Mouse (Mus musculus) kidney, embryonic 15.5 days (tissue): Measurements from ENCODE around the gene Tvp23b. TPM values are rescaled to one million over a fixed set of nuclear protein-coding genes. Genes with fewer than 3 reads are reported as not detected.

Experiments used
- ATAC-seq: fragments of 200-750 bp; cut with Nextera tagmentation; replicated peaks from 2 replicates; pipeline ENCODE4 v1.8.0; 2017; ENCODE audit warnings: moderate TSS enrichment; ENCODE audit not compliant: low FRiP score
- H3K27ac ChIP-seq: fragments of 300-500 bp; sonication (generic); 2 replicates; pipeline ENCODE4 v1.5.1; 2015; ENCODE audit warnings: mild to moderate bottlenecking, inconsistent platforms
- H3K27me3 ChIP-seq: fragments of 300-500 bp; sonication (generic); 2 replicates; pipeline ENCODE4 v1.6.1; 2015; ENCODE audit warnings: inconsistent platforms
- H3K36me3 ChIP-seq: fragments of 300-500 bp; sonication (generic); 2 replicates; pipeline ENCODE4 v1.6.1; 2015; ENCODE audit warnings: inconsistent platforms
- H3K4me1 ChIP-seq: fragments of 300-500 bp; sonication (generic); 2 replicates; pipeline ENCODE4 v1.6.1; 2015; ENCODE audit warnings: inconsistent platforms
- H3K4me2 ChIP-seq: fragments of 300-500 bp; sonication (generic); 2 replicates; pipeline ENCODE4 v1.6.1; 2015; ENCODE audit warnings: moderate library complexity, mild to moderate bottlenecking, inconsistent platforms
- H3K4me3 ChIP-seq: fragments of 300-500 bp; sonication (generic); replicated peaks from 2 replicates; pipeline ENCODE4 v1.5.1; 2015; ENCODE audit warnings: mild to moderate bottlenecking, inconsistent platforms
- H3K9ac ChIP-seq: fragments of 300-500 bp; sonication (generic); 2 replicates; pipeline ENCODE4 v1.6.1; 2015; ENCODE audit warnings: mild to moderate bottlenecking, inconsistent platforms
- H3K9me3 ChIP-seq: fragments of 300-500 bp; sonication (generic); replicated peaks from 2 replicates; pipeline ENCODE4 v1.6.1; 2016; ENCODE audit warnings: inconsistent platforms
- WGBS: fragments of 180-500 bp; shearing (Covaris S2); methylation state at CpG from one replicate; pipeline ENCODE4 v1.1.7; 2015; ENCODE audit warnings: mixed read lengths; 5-methylcytosine and 5-hydroxymethylcytosine counted together
- polyA plus RNA-seq: library from polyadenylated mRNA; unstranded; fragments of >200 nt; fragmentation: Nextera tagmentation; extraction: Ambion mirVana; gene quantifications from 2 replicates; pipeline ENCODE4 v1.2.1, GENCODE M21; 2015

Gene Tvp23b
- polyA plus RNA-seq, 1 experiment from 2014 or later: 70.3 TPM

DNA sequence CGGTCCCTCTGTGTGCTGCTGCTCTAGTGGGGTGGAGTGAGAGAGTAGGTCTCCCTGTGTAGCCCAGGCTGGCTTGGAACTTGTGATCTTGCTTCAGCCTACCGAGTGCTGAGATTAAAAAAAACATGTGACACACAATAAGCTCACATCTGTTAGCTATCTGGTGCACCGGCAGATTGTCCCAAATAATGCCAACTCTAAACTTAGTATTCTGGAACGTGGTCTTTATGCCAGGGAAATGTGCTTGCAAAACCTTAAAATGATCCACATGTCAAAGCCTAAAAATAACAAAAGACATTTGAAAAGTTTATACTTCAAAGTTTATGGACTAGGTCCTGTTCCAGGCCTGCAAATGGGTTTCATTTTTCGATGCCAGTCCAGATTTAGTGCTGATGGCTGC, 10.1 kb upstream of the Tvp23b start:
- Histone ChIP-seq H3K4me1 (no peaks in the 10 kb centered on the region), H3K4me2 (no peak overlapping the region), H3K9me3 (no peaks in the 10 kb centered on the region), H3K27me3 (no peaks in the 10 kb centered on the region), H3K4me3 (no peak overlapping the region), H3K9ac (no peak overlapping the region), H3K27ac (no peak overlapping the region), H3K36me3 (no peaks in the 10 kb centered on the region)
- WGBS: 82% methylated on average over 5 of the region's 5 CpGs
- no peak for ATAC-seq

DNA sequence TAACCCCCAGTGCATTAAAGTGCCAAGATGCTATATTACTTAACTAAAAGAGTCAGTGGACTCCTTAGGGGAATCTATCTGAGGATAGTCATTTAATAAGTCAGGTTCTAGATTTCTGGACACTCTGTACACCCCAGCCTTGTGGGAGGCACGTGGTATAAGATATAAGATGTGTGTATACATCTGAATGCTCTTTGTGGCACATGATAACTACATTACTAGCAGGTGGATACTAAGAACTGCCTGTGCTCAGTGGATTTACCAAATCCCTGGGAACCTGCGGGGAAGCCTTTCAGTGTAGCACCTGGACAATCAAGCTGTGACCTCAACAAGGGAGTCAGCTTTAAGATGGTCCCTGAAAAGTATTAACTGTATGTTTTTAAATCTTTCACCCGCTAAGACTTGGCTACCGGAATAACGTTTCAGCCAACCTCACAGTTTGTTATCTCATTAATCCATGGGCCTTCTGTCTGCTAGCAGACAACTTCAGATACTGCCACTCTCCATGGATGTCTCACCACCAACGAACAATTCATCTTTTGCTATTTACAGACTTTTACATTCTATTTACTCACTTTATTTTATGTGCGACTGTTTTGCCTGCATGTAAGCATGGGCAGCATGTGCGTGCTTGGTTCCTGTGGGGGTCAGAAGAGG, 9.4 kb upstream of the Tvp23b start:
- ATAC-seq: no peak
- Histone ChIP-seq H3K27me3 (no peaks in the 10 kb centered on the region), H3K9me3 (no peaks in the 10 kb centered on the region), H3K4me2 (no peak overlapping the region), H3K9ac (no peak overlapping the region), H3K36me3 (no peaks in the 10 kb centered on the region), H3K4me3 (no peak overlapping the region), H3K27ac (no peak overlapping the region), H3K4me1 (no peaks in the 10 kb centered on the region)
- 87% methylated on average over 8 of the region's 8 CpGs for WGBS

DNA sequence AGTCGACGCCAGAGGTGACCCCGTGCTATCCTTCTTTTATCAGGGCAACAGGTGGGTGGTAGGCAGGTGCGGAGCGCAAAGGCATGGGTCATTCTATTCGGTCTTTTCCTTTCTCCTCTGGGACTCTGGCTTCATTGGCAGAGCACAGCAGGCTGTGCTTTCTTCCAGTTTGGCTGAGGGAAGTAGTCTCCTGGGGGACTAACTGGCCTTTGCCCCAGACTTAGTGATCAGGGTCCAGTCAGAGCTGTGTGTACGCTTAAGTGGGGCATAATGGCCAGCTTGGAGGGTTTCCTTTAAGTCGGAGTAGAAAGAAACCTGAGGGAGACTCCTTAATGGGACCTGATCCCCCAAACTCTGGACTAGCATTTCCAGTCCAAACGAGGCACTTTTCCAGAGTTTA, 5.8 kb upstream of the Tvp23b start:
- no peak overlapping the region for H3K4me3 ChIP-seq

DNA sequence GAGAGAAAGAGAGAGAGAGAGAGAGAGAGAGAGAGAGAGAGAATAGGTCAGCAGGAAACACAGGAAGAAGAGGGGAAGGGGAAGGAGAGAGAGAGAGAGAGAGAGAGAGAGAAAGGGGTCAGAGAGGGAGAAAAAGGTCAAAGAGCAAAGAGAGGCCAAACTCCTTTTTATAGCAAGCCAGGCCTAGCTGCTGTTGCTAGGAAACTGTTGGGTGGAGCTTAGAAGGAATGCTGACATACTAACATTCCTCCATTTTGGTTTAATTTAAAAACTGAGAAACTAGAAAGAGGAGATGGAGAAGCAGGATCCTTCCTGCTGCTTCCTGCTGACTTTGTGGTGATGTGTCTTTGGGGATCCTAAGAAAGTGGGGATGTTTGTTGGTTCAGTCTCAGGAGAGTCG, 3.6 kb upstream of the Tvp23b start:
- ATAC-seq: no peak
- peaks cover 3% of the 10 kb centered on the region; the same call in 1 of the 2 replicates for H3K4me1 ChIP-seq
- no peaks in the 10 kb centered on the region for H3K27me3 ChIP-seq
- H3K27ac ChIP-seq: no peak overlapping the region
- 81% methylated on average over 1 of the region's 1 CpGs for WGBS
- no peak overlapping the region for H3K4me3 ChIP-seq
- no peak overlapping the region for H3K4me2 ChIP-seq
- no peaks in the 10 kb centered on the region for H3K36me3 ChIP-seq
- H3K9me3 ChIP-seq: no peaks in the 10 kb centered on the region
- no peak overlapping the region for H3K9ac ChIP-seq

More for the DNA sequence above, 5.8 kb upstream of the Tvp23b start:
- Histone ChIP-seq H3K36me3 (no peaks in the 10 kb centered on the region), H3K9ac (no peak overlapping the region), H3K27ac (no peak overlapping the region), H3K27me3 (no peaks in the 10 kb centered on the region), H3K4me2 (no peak overlapping the region), H3K9me3 (no peaks in the 10 kb centered on the region), H3K4me1 (no peaks in the 10 kb centered on the region)
- WGBS: 75% methylated on average over 9 of the region's 9 CpGs
- no peak for ATAC-seq

DNA sequence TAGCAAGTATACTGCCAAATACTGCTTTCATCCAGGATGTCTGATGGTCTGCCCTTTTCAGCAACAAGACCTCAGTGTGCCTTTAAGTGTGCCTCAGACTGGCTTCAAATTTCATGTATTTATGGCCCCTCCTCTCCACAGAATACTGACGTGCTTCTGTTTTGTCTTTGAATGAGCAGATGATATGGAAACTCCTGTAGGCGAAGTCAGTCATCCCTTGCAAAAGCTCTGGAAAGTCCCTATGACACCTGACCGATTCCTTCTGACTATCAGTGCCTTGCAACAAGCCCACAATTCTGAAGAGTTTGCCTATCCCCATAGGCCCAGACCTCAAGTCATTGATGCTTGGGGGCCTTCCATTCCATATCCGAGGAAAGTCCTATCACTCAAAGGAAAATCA, 2.8 kb upstream of the Tvp23b start:
- Histone ChIP-seq H3K9ac (no peak overlapping the region), H3K4me1 (peaks cover 3% of the 10 kb centered on the region; the same call in 1 of the 2 replicates), H3K4me3 (no peak overlapping the region), H3K4me2 (no peak overlapping the region), H3K36me3 (no peaks in the 10 kb centered on the region), H3K27ac (no peak overlapping the region), H3K9me3 (no peaks in the 10 kb centered on the region), H3K27me3 (no peaks in the 10 kb centered on the region)
- WGBS: 83% methylated on average over 4 of the region's 4 CpGs
- ATAC-seq: no peak

DNA sequence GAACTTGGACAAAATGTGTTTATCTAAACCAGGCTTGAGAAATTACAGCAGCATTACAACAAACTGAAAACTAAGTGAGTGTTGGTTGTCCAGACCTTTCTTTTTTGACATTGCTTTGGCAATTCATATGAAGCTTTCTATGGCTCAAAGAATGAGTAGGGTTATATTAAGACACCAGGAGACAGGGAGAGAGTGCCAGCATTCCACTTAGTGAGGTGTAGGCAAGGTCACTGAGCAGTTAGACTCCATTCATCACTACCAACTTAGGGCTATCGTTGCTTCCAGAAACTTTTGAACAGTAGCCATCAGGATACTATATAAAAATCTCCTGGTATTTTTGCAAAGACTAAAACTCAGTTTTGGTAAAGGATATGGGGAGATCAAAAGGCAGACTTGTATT, 1.9 kb upstream of the Tvp23b start:
- H3K4me2 ChIP-seq: no peak overlapping the region
- no peaks in the 10 kb centered on the region for H3K27me3 ChIP-seq
- WGBS: 90% methylated on average over 1 of the region's 1 CpGs
- H3K9me3 ChIP-seq: no peaks in the 10 kb centered on the region
- no peak for ATAC-seq
- H3K36me3 ChIP-seq: peaks cover 3% of the 10 kb centered on the region; the same call in 1 of the 2 replicates
- H3K4me3 ChIP-seq: no peak overlapping the region
- peaks cover 3% of the 10 kb centered on the region; the same call in 1 of the 2 replicates for H3K4me1 ChIP-seq
- H3K9ac ChIP-seq: no peak overlapping the region
- no peak overlapping the region for H3K27ac ChIP-seq

DNA sequence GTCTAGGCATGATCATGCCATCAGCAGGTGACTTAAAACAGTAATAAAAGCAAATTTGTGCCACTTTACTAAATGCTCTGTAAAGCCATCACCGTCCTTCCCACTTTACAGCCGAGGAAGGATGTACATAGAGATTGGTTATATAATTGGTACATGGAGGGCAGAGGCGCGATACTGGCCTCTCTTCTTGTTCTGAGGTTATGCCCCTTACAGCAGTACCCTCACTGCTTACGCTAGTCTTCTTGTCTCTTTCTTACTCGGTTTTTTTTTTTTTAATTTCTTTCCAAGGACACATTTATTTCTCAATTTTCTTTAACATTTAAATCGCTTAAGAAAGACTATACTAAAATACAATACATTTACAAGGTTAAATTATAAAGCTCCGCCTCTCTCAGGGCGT, 527 bp upstream of the Tvp23b start:
- Histone ChIP-seq H3K4me2 (peak overlapping the region; percentile 75), H3K4me3 (peak overlapping the region; percentile 67), H3K27me3 (no peaks in the 10 kb centered on the region), H3K36me3 (peaks cover 10% of the 10 kb centered on the region), H3K4me1 (peaks cover 3% of the 10 kb centered on the region; the same call in 1 of the 2 replicates), H3K9ac (0 out of 2 replicates have a peak overlapping the region, but pooled peaks have one; percentile 12), H3K9me3 (no peaks in the 10 kb centered on the region), H3K27ac (peak overlapping the region; percentile 69)
- ATAC-seq: no peak
- 25% methylated on average over 9 of the region's 9 CpGs for WGBS

DNA sequence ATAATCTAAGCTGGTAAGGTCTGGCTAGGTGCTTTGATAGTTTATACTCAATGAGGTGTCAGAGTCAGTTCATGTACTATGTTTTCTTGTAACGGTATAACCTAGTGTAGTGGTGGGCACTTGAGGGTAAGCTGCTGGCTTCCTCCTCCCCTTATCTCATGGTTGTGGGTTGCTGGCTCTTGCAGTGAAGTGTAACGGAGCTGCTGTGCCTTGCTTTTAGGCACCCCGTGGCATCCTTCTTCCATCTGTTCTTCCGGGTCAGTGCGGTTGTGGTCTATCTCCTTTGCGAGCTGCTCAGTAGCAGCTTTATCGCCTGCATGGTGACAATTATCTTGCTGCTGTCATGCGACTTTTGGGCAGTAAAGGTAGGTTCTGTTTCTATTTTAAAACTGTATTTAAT, 4.2 kb downstream of the Tvp23b start:
- H3K4me3 ChIP-seq: no peak overlapping the region
- ATAC-seq: no peak
- no peaks in the 10 kb centered on the region for H3K27me3 ChIP-seq
- no peak overlapping the region for H3K9ac ChIP-seq
- no peak overlapping the region for H3K27ac ChIP-seq
- H3K36me3 ChIP-seq: peaks cover 54% of the 10 kb centered on the region
- H3K4me1 ChIP-seq: peaks cover 3% of the 10 kb centered on the region; the same call in 1 of the 2 replicates
- 91% methylated on average over 8 of the region's 8 CpGs for WGBS
- no peaks in the 10 kb centered on the region for H3K9me3 ChIP-seq
- no peak overlapping the region for H3K4me2 ChIP-seq

DNA sequence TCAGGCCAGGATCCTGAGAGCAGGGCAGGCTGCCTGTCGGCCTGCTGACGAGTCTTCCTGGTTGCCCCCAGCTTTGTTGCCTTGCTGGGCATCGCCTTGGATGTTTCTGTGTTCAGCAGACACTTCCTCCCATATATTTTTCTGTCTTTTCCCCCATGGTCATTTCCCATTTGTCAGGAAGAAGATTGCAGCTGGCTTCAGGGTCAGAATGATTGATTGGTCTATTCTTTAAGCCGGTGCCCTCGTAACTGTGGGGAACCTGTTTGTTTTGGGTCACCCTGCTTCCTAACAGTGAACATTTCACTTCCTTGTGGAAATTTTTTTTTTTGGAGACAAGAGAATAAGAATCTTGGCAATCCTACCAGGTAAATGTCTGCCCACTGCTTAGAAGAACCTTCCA, 6.1 kb downstream of the Tvp23b start:
- Histone ChIP-seq H3K27me3 (no peaks in the 10 kb centered on the region), H3K4me3 (no peak overlapping the region), H3K27ac (peak overlapping the region; percentile 67), H3K4me2 (no peak overlapping the region), H3K36me3 (peaks cover 72% of the 10 kb centered on the region), H3K9me3 (no peaks in the 10 kb centered on the region), H3K9ac (no peak overlapping the region), H3K4me1 (peaks cover 1% of the 10 kb centered on the region; the same call in 1 of the 2 replicates)
- 54% methylated on average over 5 of the region's 5 CpGs for WGBS
- no peak for ATAC-seq

DNA sequence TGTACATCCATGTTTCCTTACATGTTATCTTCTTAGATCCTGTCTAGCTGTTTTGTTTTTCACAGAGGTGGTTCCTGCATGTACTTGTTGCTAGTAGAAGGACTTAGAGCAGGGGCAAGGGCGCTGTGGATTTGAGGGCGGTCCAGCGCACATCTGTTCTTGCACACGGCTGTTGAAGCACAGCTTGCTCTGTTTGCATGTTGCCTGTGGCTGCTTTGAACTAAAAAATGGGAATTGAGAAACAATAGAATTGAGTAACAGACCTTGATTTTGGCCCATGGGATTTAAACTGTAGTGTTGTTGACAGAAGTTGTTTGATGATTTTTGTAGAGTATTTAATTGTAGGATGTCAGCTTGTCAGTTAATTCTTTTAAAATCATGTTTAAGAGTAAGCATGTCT, 11.5 kb downstream of the Tvp23b start:
- Histone ChIP-seq H3K4me1 (no peaks in the 10 kb centered on the region), H3K36me3 (peaks cover 80% of the 10 kb centered on the region), H3K9ac (no peak overlapping the region), H3K9me3 (no peaks in the 10 kb centered on the region), H3K27me3 (no peaks in the 10 kb centered on the region), H3K4me2 (no peak overlapping the region), H3K27ac (no peak overlapping the region), H3K4me3 (no peak overlapping the region)
- WGBS: 90% methylated on average over 4 of the region's 4 CpGs
- no peak for ATAC-seq

DNA sequence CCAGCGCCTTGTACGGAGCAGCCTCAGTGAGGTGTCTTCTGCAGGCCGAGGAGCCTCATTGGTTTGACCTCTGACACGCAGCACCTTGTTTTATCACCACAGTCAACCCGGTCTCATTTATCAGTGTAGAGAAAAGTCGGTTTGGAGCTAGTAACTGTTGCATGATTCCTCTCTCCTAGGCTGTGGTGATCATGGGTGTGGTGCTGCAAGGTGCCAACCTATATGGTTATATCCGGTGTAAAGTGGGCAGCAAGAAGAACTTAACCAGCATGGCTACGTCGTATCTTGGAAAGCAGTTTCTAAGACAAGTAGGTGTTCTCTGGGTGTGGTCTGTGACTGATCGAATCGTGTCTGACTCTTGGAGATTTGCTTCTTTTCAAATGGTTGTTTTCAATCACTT, 12.5 kb downstream of the Tvp23b start:
- 88% methylated on average over 11 of the region's 11 CpGs for WGBS
- peaks cover 77% of the 10 kb centered on the region for H3K36me3 ChIP-seq
- H3K27ac ChIP-seq: no peak overlapping the region
- no peak overlapping the region for H3K4me3 ChIP-seq
- H3K27me3 ChIP-seq: no peaks in the 10 kb centered on the region
- no peaks in the 10 kb centered on the region for H3K4me1 ChIP-seq
- no peaks in the 10 kb centered on the region for H3K9me3 ChIP-seq
- H3K4me2 ChIP-seq: no peak overlapping the region
- no peak for ATAC-seq
- no peak overlapping the region for H3K9ac ChIP-seq

DNA sequence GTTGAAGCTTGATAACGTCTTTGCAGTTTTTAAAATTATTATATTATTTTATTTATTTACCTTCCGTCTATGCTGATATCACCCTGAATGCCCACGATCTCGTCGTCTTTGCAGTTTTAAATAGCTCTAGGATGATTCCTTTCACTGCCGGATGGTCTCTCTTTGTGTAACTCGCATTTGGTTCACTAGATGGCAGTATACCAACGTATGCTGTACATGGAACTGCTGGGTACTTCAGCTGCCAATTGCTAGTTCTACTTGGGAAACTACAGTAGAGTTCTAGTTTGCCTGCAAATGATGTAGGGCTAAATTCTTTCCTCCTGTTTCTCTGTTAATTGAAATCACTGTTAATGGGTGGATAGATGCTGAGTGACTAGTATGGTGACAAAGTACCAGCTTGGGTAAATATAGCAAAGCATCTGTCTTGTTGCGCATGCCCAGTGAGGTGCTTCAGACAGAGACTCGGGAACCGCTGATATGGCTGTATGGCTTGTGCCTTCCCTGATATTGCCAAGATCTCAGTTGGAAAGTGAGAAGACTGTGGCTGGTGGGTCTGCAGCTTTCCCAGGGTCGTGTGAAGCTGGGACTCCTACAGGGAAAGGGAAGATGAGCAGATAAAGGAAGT, 22.6 kb downstream of the Tvp23b start:
- no peak overlapping the region for H3K9ac ChIP-seq
- WGBS: 35% methylated on average over 12 of the region's 12 CpGs
- H3K36me3 ChIP-seq: peaks cover 4% of the 10 kb centered on the region; the same call in 1 of the 2 replicates
- H3K4me2 ChIP-seq: no peak overlapping the region
- no peak for ATAC-seq
- H3K9me3 ChIP-seq: no peaks in the 10 kb centered on the region
- no peak overlapping the region for H3K27ac ChIP-seq
- no peaks in the 10 kb centered on the region for H3K27me3 ChIP-seq
- no peaks in the 10 kb centered on the region for H3K4me1 ChIP-seq
- H3K4me3 ChIP-seq: no peak overlapping the region
